29 mouse cellular contexts compared by ENCODE assay signal in genomic region chr3:52618925-52619224, GRCm38 (mm10).
DNase-seq lines count a peak whose midpoint lies in the region; ATAC-seq and TF ChIP-seq lines count a peak whose summit lies in the region.
"Had no signal": no experiment of that assay in that cellular context is flagged by ENCODE, and none has a peak within 500 bp of the region (broad histone marks: within the 10 kb centered on the region; RNA-seq: fewer than 3 reads in every experiment).

No protein-coding gene starts in this region.

- peak overlapping the region; percentile 94; the same call in 1 of the 2 replicates for H3K27ac ChIP-seq in kidney, adult 2 months (ENCODE audit: insufficient read depth, low read depth, low read length)
- H3K27ac ChIP-seq in thymus, adult 2 months (ENCODE audit: control insufficient read depth, insufficient read depth, low read length), result peak overlapping the region; percentile 69
- 0 out of 2 replicates have a peak overlapping the region, but pooled peaks have one; percentile 68 for H3K27ac ChIP-seq in liver, embryonic 15.5 days (replicated peaks)
- H3K27ac ChIP-seq: embryonic facial prominence, embryonic 13.5 days; forebrain, embryonic 10.5 days; forebrain, embryonic 15.5 days; gastrocnemius, adult 2 months; heart, adult 2 months; hindbrain, embryonic 14.5 days; liver, embryonic 13.5 days; macrophage; midbrain, embryonic 15.5 days; neural tube, embryonic 15.5 days had no signal

- no peaks in the 10 kb centered on the region for H3K36me3 ChIP-seq in kidney, adult 2 months (ENCODE audit: control insufficient read depth, insufficient read depth, low read length)
- no peaks in the 10 kb centered on the region for H3K36me3 ChIP-seq in thymus, adult 2 months (ENCODE audit: control insufficient read depth, insufficient read depth, low read length)
- H3K36me3 ChIP-seq in liver, embryonic 15.5 days (replicated peaks), result no peaks in the 10 kb centered on the region
- H3K36me3 ChIP-seq: embryonic facial prominence, embryonic 13.5 days; forebrain, embryonic 10.5 days; forebrain, embryonic 15.5 days; heart, embryonic 12.5 days; liver, embryonic 13.5 days; midbrain, embryonic 15.5 days; neural tube, embryonic 15.5 days had no signal

- DNase-seq in kidney, adult 2 months, result peak; percentile 43
- no peak for DNase-seq in kidney, adult 9 months
- DNase-seq in thymus, adult 2 months, result no peak
- no peak for DNase-seq in thymus, postnatal 0 days (ENCODE audit: low spot score)
- no peak for DNase-seq in cerebellum, adult 18-20 months
- no peak for DNase-seq in frontal cortex, postnatal 36 days (ENCODE audit: low spot score in 2 of 2)
- DNase-seq: adrenal gland, postnatal 14 days; cerebellum, adult 11 months; cerebellum, adult 9-11 months; gastrocnemius, adult 2 months; gastrocnemius, postnatal 36 days; heart, adult 2 months; kidney, adult 8-10 months; kidney, postnatal 10 days; layer of hippocampus, adult 9-11 months; liver, embryonic 13.5 days; retina, postnatal 1 day; right cerebral cortex, postnatal 25 days; spleen, adult 18-20 months; thymus, postnatal 14 days had no signal

- no peak for TF ChIP-seq CTCF in kidney, adult 2 months (conservative IDR thresholded peaks at IDR 0.05; ENCODE audit: insufficient read depth, insufficient read length, low read depth, low read length)
- TF ChIP-seq CTCF in thymus, adult 2 months (IDR thresholded peaks at IDR 0.05; ENCODE audit: borderline replicate concordance, control insufficient read depth, extremely low read depth, insufficient read depth, low read length, poor library complexity), result no peak

- peak; percentile 62; the same call in 1 of the 2 replicates for ATAC-seq in liver, embryonic 15.5 days (ENCODE audit: insufficient read depth)
- ATAC-seq: forebrain, embryonic 15.5 days; midbrain, embryonic 15.5 days had no signal

- WGBS in kidney, adult 2 months, result 86% methylated on average over 2 of the region's 2 CpGs
- 95% methylated on average over 2 of the region's 2 CpGs for WGBS in thymus, adult 2 months
- 57% methylated on average over 2 of the region's 2 CpGs for WGBS in liver, embryonic 15.5 days (ENCODE audit: insufficient replicate concordance)

- H3K4me3 ChIP-seq in kidney, adult 2 months (ENCODE audit: insufficient read depth, low read depth, low read length), result no peak overlapping the region
- no peak overlapping the region for H3K4me3 ChIP-seq in thymus, adult 2 months (ENCODE audit: control insufficient read depth, insufficient read depth, low read length)
- no peak overlapping the region for H3K4me3 ChIP-seq in liver, embryonic 15.5 days (replicated peaks)
- H3K4me3 ChIP-seq: embryonic facial prominence, embryonic 13.5 days; forebrain, embryonic 10.5 days; forebrain, embryonic 15.5 days; gastrocnemius, adult 2 months; heart, adult 2 months; heart, embryonic 12.5 days; liver, embryonic 13.5 days; midbrain, embryonic 15.5 days; neural tube, embryonic 15.5 days had no signal

- no peaks in the 10 kb centered on the region for H3K27me3 ChIP-seq in kidney, adult 2 months (replicated peaks; ENCODE audit: control insufficient read depth, insufficient read depth, low read length)
- H3K27me3 ChIP-seq in thymus, adult 2 months (ENCODE audit: control insufficient read depth, insufficient read depth, low read length), result no peaks in the 10 kb centered on the region
- no peaks in the 10 kb centered on the region for H3K27me3 ChIP-seq in liver, embryonic 15.5 days
- H3K27me3 ChIP-seq: forebrain, embryonic 15.5 days; heart, embryonic 12.5 days; liver, embryonic 13.5 days; midbrain, embryonic 15.5 days; neural tube, embryonic 15.5 days had no signal

- no peaks in the 10 kb centered on the region for H3K9me3 ChIP-seq in liver, embryonic 15.5 days (replicated peaks)
- H3K9me3 ChIP-seq: embryonic facial prominence, embryonic 13.5 days; forebrain, embryonic 10.5 days; forebrain, embryonic 15.5 days; heart, embryonic 12.5 days; liver, embryonic 13.5 days; midbrain, embryonic 15.5 days; neural tube, embryonic 15.5 days had no signal

- no peak overlapping the region for H3K9ac ChIP-seq in liver, embryonic 15.5 days
- H3K9ac ChIP-seq: embryonic facial prominence, embryonic 13.5 days; forebrain, embryonic 15.5 days; heart, embryonic 12.5 days; hindbrain, embryonic 14.5 days; liver, embryonic 13.5 days; midbrain, embryonic 15.5 days; neural tube, embryonic 15.5 days had no signal

- H3K4me1 ChIP-seq in kidney, adult 2 months (ENCODE audit: control insufficient read depth, insufficient read depth, low read length), result peaks cover 31% of the 10 kb centered on the region
- H3K4me1 ChIP-seq in thymus, adult 2 months (replicated peaks; ENCODE audit: control insufficient read depth, insufficient read depth, low read length), result peaks cover 12% of the 10 kb centered on the region
- peaks cover 9% of the 10 kb centered on the region; the same call in 1 of the 2 replicates for H3K4me1 ChIP-seq in liver, embryonic 15.5 days (replicated peaks)
- H3K4me1 ChIP-seq: forebrain, embryonic 15.5 days; midbrain, embryonic 15.5 days; neural tube, embryonic 15.5 days had no signal

- H3K4me2 ChIP-seq in liver, embryonic 15.5 days, result no peak overlapping the region
- H3K4me2 ChIP-seq: embryonic facial prominence, embryonic 13.5 days; forebrain, embryonic 15.5 days; heart, embryonic 12.5 days; hindbrain, embryonic 14.5 days; liver, embryonic 13.5 days; midbrain, embryonic 15.5 days; neural tube, embryonic 15.5 days had no signal

- TF ChIP-seq POLR2A in kidney, adult 2 months (IDR thresholded peaks at IDR 0.05; ENCODE audit: low read depth, low read length), result no peak
- no peak for TF ChIP-seq POLR2A in thymus, adult 2 months (IDR thresholded peaks at IDR 0.05; ENCODE audit: control insufficient read depth, extremely low read depth, insufficient read depth, low read length, poor library complexity)
